Mouse (Mus musculus) bone marrow, adult 2 months (tissue): ENCODE data around the gene Thbs3. TPM values are rescaled to one million over a fixed set of nuclear protein-coding genes. Genes with fewer than 3 reads are reported as not detected.

Experiments used
- H3K27ac ChIP-seq: fragments of 200-500 bp; 2 replicates; pipeline ENCODE4 v1.5.1; 2012; ENCODE audit warnings: low read depth, mild to moderate bottlenecking, control low read depth, inconsistent platforms, low read length; ENCODE audit not compliant: control insufficient read depth, poor library complexity, insufficient read depth
- H3K4me1 ChIP-seq: fragments of 200-500 bp; 2 replicates; pipeline ENCODE4 v1.6.1; 2011; ENCODE audit warnings: low read length; ENCODE audit not compliant: control insufficient read depth, insufficient read depth
- H3K4me3 ChIP-seq: fragments of 200-500 bp; replicated peaks from 2 replicates; pipeline ENCODE3; 2011; ENCODE audit warnings: mild to moderate bottlenecking, low read depth, low read length, control low read depth; ENCODE audit not compliant: control insufficient read depth
- CTCF ChIP-seq: fragments of 200-500 bp; IDR thresholded peaks from 2 replicates; pipeline ENCODE4 v1.5.1; 2011; ENCODE audit warnings: low read length, control low read depth; ENCODE audit not compliant: control insufficient read depth, insufficient read depth
- POLR2A ChIP-seq: fragments of 200-500 bp; IDR thresholded peaks from 2 replicates; pipeline ENCODE4 v1.6.1; 2011; ENCODE audit warnings: low read depth, mild to moderate bottlenecking, control low read depth, low read length, borderline replicate concordance; ENCODE audit not compliant: control insufficient read depth
- WGBS: fragments of 180-500 bp; shearing (Covaris S2); methylation state at CpG from one replicate; pipeline ENCODE4 v1.1.7; 2018; 5-methylcytosine and 5-hydroxymethylcytosine counted together
- polyA plus RNA-seq: library from polyadenylated mRNA; stranded (reverse); fragments of >200 nt; gene quantifications from 2 replicates; pipeline ENCODE4 v1.2.4, GENCODE M21; 2011; ENCODE audit warnings: low replicate concordance; ENCODE audit not compliant: missing spikeins, insufficient read depth, insufficient read length

The Thbs3 gene
- 2.9 TPM in 1 of 2 replicates, not detected in the other for polyA plus RNA-seq

GRCm38 (mm10) chr3:89214681-89215411 lies at the start of gene Thbs3:
TSS of gene Thbs3 (plus strand) at chr3:89215180.
- WGBS: 7% methylated on average over 19 of the region's 19 CpGs
- TF ChIP-seq POLR2A (no peak), CTCF (no peak)
- H3K4me3 ChIP-seq: peak within 1 kb of the TSS; percentile 80
- peak within 1 kb of the TSS; percentile 52 for H3K27ac ChIP-seq
- H3K4me1 ChIP-seq: peaks cover 2% of the 10 kb centered on the region; the same call in 1 of the 2 replicates

- WGBS: 16% methylated on average over 12 of the region's 12 CpGs
- Histone ChIP-seq H3K27ac (peak overlapping the region; percentile 89), H3K4me3 (peak overlapping the region; percentile 85), H3K4me1 (peaks cover 4% of the 10 kb centered on the region; the same call in 1 of the 2 replicates)
- TF ChIP-seq POLR2A: no peak
- no peak for TF ChIP-seq CTCF
Measured at GRCm38 (mm10) chr3:89165268-89165870, 49.6 kb upstream of the Thbs3 start.

DNA sequence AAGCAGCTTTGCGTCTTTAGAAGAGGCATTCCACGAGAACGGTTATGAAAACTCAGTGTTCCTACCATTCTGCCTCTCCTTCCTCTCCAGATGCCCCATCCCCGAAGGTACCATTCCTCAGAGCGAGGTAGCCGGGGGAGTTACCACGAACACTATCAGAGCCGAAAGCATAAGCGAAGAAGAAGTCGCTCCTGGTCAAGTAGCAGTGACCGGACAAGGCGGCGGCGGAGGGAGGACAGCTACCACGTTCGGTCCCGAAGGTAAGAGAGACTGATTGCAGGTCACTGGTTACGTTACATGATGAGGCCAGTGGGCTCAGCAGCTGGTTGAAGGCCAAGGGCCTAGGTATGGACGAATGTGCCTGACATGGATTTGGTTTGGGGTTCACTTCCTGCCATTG lies 48.0 kb upstream of the Thbs3 start:
- Histone ChIP-seq H3K27ac (no peak overlapping the region), H3K4me1 (peaks cover 4% of the 10 kb centered on the region; the same call in 1 of the 2 replicates), H3K4me3 (no peak overlapping the region)
- WGBS: 91% methylated on average over 19 of the region's 19 CpGs
- TF ChIP-seq CTCF (no peak), POLR2A (no peak)

GRCm38 (mm10) chr3:89174844-89175243 lies 40.1 kb upstream of the Thbs3 start:
- Histone ChIP-seq H3K27ac (no peak overlapping the region), H3K4me3 (no peak overlapping the region), H3K4me1 (peaks cover 2% of the 10 kb centered on the region; the same call in 1 of the 2 replicates)
- WGBS: 94% methylated on average over 11 of the region's 11 CpGs
- no peak for TF ChIP-seq POLR2A
- no peak for TF ChIP-seq CTCF

DNA sequence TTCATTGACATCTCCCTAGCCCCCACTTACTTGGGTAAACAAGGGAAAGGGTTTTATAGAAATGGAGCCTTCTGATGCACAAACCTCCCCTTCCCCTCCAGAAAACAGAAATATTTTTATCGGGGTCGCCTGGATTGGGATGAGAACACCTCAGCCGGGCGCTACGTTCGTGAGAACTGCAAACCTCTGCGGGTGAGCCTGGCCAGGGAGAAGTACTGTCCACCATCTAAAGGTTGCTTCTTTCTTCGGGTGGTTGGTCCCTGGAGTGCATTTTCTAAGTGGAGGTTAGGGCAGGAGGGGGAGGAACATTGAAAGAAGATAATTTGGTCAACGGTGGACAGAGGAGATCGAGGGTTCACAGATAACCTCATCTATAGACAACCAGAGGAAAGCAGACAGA lies 39.4 kb upstream of the Thbs3 start:
- no peak for TF ChIP-seq CTCF
- no peak for TF ChIP-seq POLR2A
- H3K4me3 ChIP-seq: no peak overlapping the region
- H3K27ac ChIP-seq: no peak overlapping the region
- WGBS: 85% methylated on average over 10 of the region's 10 CpGs
- H3K4me1 ChIP-seq: peaks cover 2% of the 10 kb centered on the region; the same call in 1 of the 2 replicates

DNA sequence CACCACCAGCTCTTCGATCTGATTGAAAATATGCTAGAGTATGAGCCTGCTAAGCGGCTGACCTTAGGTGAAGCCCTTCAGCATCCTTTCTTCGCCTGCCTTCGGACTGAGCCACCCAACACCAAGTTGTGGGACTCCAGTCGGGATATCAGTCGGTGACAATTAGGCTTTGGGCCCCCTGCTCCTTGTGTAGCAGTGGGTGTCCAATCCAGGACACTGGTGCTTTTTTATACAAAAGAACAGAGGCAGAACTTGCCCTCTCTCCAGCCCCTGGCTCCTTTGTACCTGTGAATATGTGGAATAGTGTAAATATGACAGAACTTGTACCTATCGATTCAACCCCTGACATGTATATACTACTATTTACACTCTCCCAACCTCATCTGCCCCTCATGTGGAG lies 38.6 kb upstream of the Thbs3 start:
- H3K27ac ChIP-seq: no peak overlapping the region

DNA sequence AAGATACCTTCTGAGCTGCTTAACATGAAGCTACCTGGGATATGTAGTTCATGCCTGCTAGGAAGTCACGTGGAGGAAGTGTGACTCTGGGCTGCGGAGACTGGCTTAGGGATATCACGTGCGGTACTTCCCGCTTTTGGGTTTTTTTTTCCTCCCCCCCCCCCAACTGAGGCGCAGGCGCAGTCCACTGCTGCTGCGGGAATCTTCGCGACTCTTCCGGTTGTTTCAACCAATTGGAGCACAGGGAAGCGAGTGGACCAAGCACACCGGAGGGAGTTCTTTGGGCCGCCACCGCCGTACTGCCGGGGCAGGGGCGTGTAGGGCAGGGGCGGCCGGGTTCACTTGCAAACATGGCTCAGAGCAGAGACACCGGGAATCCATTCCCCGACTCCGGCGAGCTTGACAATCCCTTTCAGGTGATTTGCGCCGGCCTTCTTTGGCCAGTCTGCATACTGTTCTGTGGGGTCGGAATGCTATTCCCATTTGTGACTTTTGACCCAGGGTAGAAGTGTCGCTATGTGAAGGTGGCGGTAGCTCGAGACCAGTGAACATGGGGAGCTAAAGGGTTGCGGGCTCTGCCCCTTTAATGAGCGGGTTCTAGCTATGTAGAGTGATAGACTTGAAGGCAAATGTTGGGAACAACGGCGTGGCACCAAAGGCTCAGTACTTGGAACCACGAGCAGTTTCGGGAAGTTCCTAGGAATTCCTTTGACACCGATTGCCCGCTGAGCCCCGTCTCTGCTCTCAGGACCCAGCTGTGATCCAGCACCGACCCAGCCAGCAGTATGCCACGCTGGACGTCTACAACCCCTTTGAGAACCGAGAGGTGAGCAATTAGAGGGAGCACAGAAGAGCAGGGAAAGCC lies 37.5 kb upstream of the Thbs3 start, which contains the start of gene Scamp3:
Scamp3 (plus strand) TSS at position 232 of the 865 bp plus-strand sequence.
- peaks cover 2% of the 10 kb centered on the region; the same call in 1 of the 2 replicates for H3K4me1 ChIP-seq
- H3K27ac ChIP-seq: peak within 1 kb of the TSS; percentile 20; the same call in 1 of the 2 replicates
- H3K4me3 ChIP-seq: peak within 1 kb of the TSS; percentile 51
- no peak for TF ChIP-seq CTCF
- peak; percentile 42; the same call in 1 of the 2 replicates for TF ChIP-seq POLR2A
- WGBS: under 1% methylated on average over 43 of the region's 43 CpGs

More for the DNA sequence above, 38.6 kb upstream of the Thbs3 start:
- Histone ChIP-seq H3K4me1 (peaks cover 2% of the 10 kb centered on the region; the same call in 1 of the 2 replicates), H3K4me3 (no peak overlapping the region)
- no peak for TF ChIP-seq CTCF
- TF ChIP-seq POLR2A: no peak
- WGBS: 92% methylated on average over 7 of the region's 7 CpGs
